Mouse (Mus musculus): Measurements from ENCODE around the gene Rgl1.

- TF ChIP-seq POLR2A (IDR thresholded peaks at IDR 0.05; ENCODE audit: low read depth, low read length) (no peak), CTCF (IDR thresholded peaks at IDR 0.05; ENCODE audit: extremely low read depth, insufficient read length, insufficient replicate concordance, low read depth, low read length) (no peak)
These were observed 209.4 kb downstream of the Rgl1 start for GRCm38 (mm10) chr1:152556576-152557281.
